Mouse (Mus musculus) Muller cell, postnatal 12 days (primary cell): ENCODE data around the gene Tsnaxip1.

Experiments
- DNase-seq: peaks from one replicate; pipeline ENCODE4 v3.0.0-alpha.2; 2015; ENCODE audit errors: inconsistent ontology term

Gene Tsnaxip1

DNA sequence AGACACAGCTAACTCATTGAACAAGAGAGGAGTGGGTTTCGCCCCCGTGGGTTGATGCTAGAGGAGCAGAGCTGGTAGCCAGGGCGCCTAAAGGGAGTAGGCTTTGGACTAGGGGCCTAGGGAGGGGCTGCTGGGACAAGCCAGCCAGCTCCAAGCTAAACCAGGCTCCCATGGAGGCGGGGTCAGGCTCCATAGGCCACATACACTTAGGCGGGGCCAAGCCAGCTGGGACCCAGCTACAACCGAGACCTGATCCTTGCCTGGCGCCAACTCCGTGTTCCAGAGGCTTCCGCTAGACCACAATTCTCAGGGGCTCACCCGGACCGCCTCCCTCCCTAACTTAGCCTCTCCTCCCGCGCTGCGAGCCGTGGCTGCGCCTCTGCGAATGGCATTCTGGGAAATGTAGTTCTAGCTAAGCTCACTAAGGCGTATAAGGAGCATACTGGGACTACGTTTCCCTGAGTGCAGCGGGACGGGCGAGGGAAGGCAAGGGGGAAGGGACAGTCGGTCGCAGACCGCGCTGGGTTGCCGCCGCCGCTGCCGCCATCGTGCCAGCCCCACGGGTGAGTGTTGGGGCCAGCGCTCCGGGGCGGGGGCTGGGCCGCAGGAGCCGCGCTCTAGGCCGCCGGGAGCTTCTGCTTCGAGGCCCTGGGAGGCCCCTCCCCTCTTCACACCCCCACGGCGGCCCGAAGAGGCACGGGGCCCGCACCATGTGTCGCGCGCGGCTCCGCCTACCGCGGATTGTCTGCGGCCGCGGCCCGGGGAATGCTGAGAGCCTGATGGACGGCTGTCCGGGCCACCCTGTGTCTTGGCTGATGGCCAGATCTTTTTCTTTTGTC, 32.8 kb downstream of the Tsnaxip1 start, which contains the start of gene Nutf2:
Gene Nutf2 (plus strand): TSS at position 438 of the 839 bp plus-strand sequence.
- peak; percentile 100 for DNase-seq

DNA sequence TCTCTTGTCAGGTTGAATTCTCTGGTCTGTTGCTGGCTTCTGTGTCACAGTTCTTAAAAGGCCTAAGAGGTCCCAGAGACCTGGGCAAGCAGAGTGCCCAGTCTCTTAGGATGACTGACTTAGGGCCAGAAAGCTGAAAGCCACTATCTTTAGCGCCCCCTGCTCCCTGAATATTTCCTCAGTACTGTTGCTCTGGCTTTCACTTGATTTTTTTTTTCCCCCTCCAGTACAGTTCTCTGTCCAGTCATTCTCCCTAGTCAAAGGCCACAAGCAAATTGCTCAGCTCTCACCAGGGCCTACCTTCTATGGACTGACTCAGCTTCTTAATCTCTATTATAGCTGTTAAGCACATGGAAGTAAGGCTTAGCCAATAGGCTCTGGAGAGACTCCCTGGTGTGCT, 34.4 kb downstream of the Tsnaxip1 start:
- DNase-seq = peak; percentile 55

DNA sequence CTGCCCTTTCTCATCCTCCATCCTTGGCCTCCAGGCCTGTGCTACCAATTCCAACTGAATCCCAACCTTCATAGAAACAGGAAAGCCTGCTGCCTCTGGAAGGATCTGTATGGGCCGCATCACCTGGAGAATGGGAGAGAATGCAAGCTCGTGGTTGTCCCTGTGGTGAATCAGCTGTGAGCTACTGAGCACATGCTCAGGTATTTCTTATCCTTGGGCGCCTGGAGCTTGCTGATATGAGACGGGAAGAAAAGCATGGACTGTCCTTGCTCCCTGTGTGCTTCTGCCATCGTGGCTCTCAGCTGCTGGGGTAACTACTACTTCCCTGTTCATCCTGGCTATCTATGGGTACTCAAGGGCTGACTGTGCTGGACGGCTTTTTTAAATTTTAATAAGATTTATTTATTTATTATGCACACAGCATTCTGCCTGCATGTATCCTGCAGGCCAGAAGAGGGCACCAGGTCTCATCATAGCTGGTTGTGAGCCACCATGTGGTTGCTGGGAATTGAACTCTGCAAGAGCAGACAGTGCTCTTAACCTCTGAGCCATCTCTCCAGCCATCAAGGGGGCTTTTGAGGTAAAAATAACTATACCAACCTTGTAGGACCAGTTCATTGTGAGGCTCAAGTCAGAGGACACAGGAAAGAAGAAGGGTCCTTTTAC, 39.0 kb downstream of the Tsnaxip1 start:
- DNase-seq = no peak

DNA sequence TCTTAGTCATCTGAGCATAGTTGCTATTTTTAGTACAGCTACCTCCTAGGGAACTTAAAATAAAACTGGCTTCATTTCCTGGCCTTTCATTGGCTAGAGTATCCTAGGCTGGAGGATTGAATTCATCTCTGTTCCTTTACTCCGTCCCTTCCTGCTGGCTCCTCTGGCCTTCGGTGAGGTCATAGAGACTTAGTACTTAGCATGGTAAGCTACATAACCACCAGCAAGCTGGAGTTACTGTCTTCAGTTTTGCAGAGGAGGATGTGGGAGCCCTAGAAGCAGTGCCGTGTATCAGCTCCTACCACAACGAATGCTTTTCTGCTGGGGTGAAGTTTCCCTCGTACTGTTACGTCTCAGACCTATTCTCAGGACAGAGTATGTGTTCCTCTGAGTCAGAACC, 46.8 kb downstream of the Tsnaxip1 start:
- no peak for DNase-seq

DNA sequence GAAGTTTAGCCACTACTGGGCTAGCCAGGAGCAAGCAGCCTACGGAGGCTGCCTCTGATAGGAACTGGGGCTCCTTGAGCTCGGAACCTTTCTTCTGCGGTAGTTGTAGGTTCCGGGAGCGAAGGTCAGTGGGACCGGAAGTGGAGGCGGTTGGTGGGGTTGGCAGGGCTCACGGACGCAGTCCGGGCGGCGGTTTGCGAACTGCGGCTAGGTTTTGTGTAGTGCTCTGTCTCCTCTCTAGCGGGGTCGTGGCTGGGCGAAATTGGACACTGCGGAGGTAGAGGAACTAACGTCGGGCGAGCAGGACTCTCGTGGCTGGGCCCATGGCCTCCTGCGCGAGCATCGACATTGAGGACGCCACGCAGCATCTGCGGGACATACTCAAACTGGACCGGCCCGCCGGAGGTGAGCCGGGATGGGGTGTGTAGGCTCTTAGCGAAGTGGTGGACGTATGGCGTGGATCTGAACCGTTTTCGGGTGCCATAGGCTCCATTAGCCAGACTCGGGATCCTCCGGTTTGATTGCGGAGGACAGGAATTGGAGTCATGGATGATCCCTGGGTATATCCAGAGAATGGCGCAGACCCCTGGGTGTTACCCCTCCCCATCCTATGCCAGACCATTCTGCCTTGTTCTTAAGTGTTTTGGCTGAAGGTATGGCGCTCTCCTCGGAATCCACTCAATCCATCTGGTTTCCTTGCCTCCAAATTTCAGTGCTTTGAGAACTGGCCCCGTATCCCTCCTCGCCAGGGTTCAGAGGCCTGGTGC, 53.4 kb downstream of the Tsnaxip1 start, which contains the start of gene Edc4:
Gene Edc4 (plus strand): TSS at position 128 of the 767 bp plus-strand sequence.
- peak; percentile 88 for DNase-seq

DNA sequence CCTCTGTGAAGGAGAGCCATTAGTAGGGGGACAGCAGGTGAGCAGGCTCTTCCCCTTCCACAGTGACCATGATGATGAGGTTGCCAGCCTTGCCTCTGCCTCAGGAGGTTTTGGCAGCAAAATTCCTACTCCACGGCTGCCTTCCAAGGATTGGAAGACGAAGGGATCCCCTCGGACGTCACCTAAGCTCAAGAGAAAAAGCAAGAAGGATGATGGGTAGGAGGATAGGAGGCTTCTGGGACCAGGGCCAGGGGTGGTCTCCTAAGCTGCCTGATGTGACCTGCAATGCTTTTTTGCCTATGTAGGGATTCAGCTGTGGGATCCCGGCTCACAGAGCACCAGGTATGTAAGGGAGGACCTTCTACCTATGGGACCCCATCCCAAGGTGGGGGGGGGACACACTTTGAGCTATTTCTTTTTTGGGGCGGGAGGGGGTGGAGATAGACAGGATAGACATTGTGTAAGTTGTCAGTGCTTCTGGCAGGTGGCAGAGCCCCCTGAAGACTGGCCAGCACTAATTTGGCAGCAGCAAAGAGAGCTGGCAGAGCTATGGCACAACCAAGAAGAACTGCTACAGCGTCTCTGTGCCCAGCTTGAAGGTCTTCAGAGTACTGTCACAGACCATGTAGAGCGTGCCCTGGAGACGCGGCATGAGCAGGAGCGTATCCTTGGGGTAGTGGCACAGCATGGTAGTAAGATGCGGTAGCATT, 62.4 kb downstream of the Tsnaxip1 start:
- no peak for DNase-seq

DNA sequence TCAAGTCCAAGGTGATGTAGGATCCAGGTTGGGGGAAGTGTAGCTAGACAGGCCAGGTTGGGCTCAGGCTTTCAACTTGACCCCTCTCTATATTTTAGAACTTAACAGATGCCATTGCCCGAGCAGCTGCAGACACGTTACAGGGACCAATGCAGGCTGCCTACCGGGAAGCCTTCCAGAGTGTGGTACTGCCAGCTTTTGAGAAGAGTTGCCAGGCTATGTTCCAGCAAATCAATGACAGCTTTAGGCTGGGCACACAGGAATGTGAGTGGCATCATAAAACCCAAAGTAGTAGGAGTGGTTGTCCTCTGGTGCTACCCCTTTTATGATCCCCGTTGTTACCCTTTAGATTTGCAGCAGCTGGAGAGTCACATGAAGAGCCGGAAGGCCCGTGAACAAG, 63.3 kb downstream of the Tsnaxip1 start:
- no peak for DNase-seq

DNA sequence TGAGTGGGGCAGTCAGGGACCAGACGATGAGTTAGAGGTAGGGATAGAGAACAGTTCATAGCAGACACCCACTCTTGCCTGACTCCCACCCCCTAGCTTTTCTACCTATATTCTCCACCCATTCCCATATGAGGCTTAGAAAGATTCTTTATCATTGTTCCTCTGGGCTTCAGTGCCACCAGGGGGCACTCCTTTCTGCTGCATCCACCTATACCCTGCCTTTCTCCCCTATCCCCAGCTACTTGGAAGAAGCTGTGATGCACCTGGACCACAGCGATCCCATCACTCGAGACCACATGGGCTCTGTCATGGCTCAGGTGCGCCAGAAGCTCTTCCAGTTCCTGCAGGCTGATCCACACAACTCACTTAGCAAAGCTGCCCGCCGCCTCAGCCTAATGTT, 64.9 kb downstream of the Tsnaxip1 start:
- no peak for DNase-seq

DNA sequence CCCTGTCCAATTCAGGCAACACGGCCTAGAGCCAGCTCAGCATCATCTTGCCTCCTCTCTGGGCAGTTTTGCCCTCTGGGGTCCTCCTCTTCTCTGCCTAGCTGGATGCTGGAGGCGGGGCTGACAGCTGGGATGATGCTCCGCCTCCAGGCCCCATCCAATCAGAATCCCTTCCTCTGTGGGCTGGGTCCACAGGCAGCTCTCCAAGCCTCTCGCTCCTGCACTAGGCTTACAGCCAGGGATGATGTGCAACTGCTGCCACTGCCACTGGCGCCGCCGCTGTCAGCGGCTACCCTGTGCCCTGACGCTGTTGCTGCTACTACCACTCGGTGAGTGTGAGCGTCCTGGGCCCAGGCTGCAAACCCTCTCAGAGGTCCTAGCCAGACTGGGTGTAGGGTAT, 65.8 kb downstream of the Tsnaxip1 start, which contains the start of gene Nrn1l:
Gene Nrn1l (plus strand): TSS at position 229 of the 400 bp plus-strand sequence.
- peak; percentile 85 for DNase-seq
